Mouse (Mus musculus): Measurements from ENCODE around the gene Lrrc19. TPM values are rescaled to one million over a fixed set of nuclear protein-coding genes. Genes with fewer than 3 reads are reported as not detected.
"Not testable (repeated sequence)": the region's sequence is repeated elsewhere in the genome, so short reads cannot be mapped to it uniquely, and the experiment has no call there.

Lrrc19 gene
- 0.64 and 0.89 TPM in 2 replicates for polyA plus RNA-seq (2014; fragmentation: Nextera tagmentation; extraction: Ambion mirVana)

DNA sequence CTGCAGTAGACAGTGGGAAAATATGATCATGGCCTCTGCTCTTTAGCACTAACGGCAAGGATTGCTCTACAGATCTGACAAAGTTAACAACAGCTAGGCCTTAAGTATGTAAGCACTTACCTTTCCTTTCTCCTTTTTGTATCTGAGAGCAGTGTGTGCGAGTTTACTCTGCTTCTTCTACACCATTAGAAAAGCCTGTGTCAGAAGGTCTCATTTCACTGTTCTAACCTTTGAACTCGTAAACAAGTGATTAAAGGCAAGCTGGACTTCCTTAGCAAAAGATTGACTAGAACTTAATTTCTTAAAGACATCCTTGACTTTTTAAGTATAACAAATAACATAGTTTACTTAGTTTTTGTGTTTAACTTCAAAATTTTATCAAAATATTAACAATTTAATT is at the start of gene Lrrc19:
Gene Lrrc19 (minus strand): TSS at position 225 of the 400 bp plus-strand sequence.
- no peak for ATAC-seq (ENCODE audit: insufficient read depth, low FRiP score, low TSS enrichment)
- DNase-seq (ENCODE audit: low spot score): no peak
- Histone ChIP-seq H3K9me3 (ENCODE audit: control insufficient read depth, low read length) (no peaks in the 10 kb centered on the region), H3K4me3 (ENCODE audit: low read depth, low read length) (no peak within 1 kb of the TSS), H3K9ac (ENCODE audit: low read length) (no peak within 1 kb of the TSS), H3K4me1 (ENCODE audit: control insufficient read depth, insufficient read depth, low read length) (no peaks in the 10 kb centered on the region), H3K36me3 (ENCODE audit: control insufficient read depth, insufficient read depth, low read length) (no peaks in the 10 kb centered on the region), H3K4me2 (ENCODE audit: low read depth) (no peak within 1 kb of the TSS), H3K27me3 (ENCODE audit: control insufficient read depth, insufficient read depth, low read length) (no peaks in the 10 kb centered on the region), H3K27ac (ENCODE audit: low read depth, low read length) (no peak within 1 kb of the TSS)
- 84% methylated on average over 3 of the region's 3 CpGs for WGBS

DNA sequence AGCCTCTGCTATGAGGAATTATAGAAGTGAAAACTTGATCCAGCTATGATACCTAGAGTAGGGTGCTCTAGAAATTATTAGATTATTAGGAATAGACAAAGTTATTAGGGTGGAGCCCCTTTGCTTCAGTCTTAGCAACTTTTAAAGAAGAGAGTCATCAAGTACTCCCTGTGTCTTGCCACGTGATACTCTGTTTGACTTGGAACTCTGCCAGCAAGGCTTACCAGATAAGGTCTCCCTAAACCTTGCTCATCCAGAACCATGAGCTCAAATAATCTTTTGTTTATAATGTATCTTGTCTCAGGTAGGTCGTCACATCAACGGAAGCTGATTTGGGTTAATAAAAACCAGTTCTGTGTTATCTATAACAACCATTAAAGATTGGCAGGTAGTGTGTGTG is 46.4 kb upstream of the Lrrc19 start:
- H3K4me3 ChIP-seq (ENCODE audit: low read depth, low read length): no peak overlapping the region
- 85% methylated on average over 3 of the region's 3 CpGs for WGBS

DNA sequence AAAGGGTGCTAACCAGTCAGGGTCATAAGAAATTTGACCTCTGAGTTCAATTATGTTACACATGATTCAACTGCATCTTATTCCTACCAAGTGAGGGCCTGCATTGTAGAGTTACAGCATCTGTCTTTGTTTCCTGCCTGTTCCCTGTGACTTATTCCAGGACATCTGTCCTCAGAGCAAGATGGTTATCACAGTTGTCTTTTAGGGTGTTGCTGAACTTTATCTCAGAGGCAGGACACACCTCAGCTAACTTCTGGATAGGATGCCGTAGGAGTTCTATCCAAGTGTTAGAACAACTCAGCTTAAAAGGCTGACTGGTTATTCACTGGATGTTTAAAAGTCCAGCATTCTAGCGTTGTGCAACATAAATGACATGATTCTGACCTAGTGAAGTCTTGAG is 42.2 kb upstream of the Lrrc19 start:
- Histone ChIP-seq H3K27me3 (ENCODE audit: control insufficient read depth, insufficient read depth, low read length) (no peaks in the 10 kb centered on the region), H3K4me1 (ENCODE audit: control insufficient read depth, insufficient read depth, low read length) (no peaks in the 10 kb centered on the region), H3K27ac (ENCODE audit: low read depth, low read length) (no peak overlapping the region), H3K9ac (ENCODE audit: low read length) (no peak overlapping the region), H3K4me3 (ENCODE audit: low read depth, low read length) (no peak overlapping the region), H3K9me3 (ENCODE audit: control insufficient read depth, low read length) (no peaks in the 10 kb centered on the region), H3K36me3 (ENCODE audit: control insufficient read depth, insufficient read depth, low read length) (peaks cover 2% of the 10 kb centered on the region; the same call in 1 of the 2 replicates), H3K4me2 (ENCODE audit: low read depth) (no peak overlapping the region)
- ATAC-seq (ENCODE audit: insufficient read depth, low FRiP score, low TSS enrichment): no peak
- WGBS: 87% methylated on average over 2 of the region's 2 CpGs
- DNase-seq (ENCODE audit: low spot score): no peak

More for the DNA sequence above, 46.4 kb upstream of the Lrrc19 start:
- no peak for ATAC-seq (ENCODE audit: insufficient read depth, low FRiP score, low TSS enrichment)
- H3K27me3 ChIP-seq (ENCODE audit: control insufficient read depth, insufficient read depth, low read length): no peaks in the 10 kb centered on the region
- no peaks in the 10 kb centered on the region for H3K9me3 ChIP-seq (ENCODE audit: control insufficient read depth, low read length)
- no peak for DNase-seq (ENCODE audit: low spot score)
- no peak overlapping the region for H3K9ac ChIP-seq (ENCODE audit: low read length)
- no peak overlapping the region for H3K27ac ChIP-seq (ENCODE audit: low read depth, low read length)
- no peak overlapping the region for H3K4me2 ChIP-seq (ENCODE audit: low read depth)
- H3K36me3 ChIP-seq (ENCODE audit: control insufficient read depth, insufficient read depth, low read length): no peaks in the 10 kb centered on the region
- H3K4me1 ChIP-seq (ENCODE audit: control insufficient read depth, insufficient read depth, low read length): no peaks in the 10 kb centered on the region

DNA sequence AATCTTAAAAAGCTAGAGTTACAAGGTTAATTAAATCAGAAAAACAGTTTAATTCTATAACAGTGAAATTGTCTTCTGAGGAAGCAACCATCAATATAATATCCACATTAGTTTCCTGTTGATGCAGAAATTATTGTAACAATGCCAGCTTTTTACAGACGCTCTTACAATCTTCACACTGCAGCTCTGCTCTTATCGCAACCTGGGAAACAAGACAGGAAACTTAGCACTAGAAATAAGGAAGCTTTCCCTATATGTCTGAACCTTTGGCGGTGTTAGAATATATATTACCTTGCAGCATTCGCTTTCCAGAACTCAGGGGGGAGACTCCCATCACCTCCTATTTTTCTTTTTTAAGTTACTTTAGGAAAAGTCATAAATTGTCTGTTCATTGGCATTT is 41.1 kb upstream of the Lrrc19 start:
- ATAC-seq (ENCODE audit: insufficient read depth, low FRiP score, low TSS enrichment): no peak
- no peaks in the 10 kb centered on the region for H3K4me1 ChIP-seq (ENCODE audit: control insufficient read depth, insufficient read depth, low read length)
- WGBS: 85% methylated on average over 4 of the region's 4 CpGs
- no peak overlapping the region for H3K27ac ChIP-seq (ENCODE audit: low read depth, low read length)
- H3K4me2 ChIP-seq (ENCODE audit: low read depth): no peak overlapping the region
- H3K4me3 ChIP-seq (ENCODE audit: low read depth, low read length): no peak overlapping the region
- peaks cover 2% of the 10 kb centered on the region; the same call in 1 of the 2 replicates for H3K36me3 ChIP-seq (ENCODE audit: control insufficient read depth, insufficient read depth, low read length)
- H3K9ac ChIP-seq (ENCODE audit: low read length): no peak overlapping the region
- H3K27me3 ChIP-seq (ENCODE audit: control insufficient read depth, insufficient read depth, low read length): no peaks in the 10 kb centered on the region
- no peak for DNase-seq (ENCODE audit: low spot score)
- H3K9me3 ChIP-seq (ENCODE audit: control insufficient read depth, low read length): no peaks in the 10 kb centered on the region

DNA sequence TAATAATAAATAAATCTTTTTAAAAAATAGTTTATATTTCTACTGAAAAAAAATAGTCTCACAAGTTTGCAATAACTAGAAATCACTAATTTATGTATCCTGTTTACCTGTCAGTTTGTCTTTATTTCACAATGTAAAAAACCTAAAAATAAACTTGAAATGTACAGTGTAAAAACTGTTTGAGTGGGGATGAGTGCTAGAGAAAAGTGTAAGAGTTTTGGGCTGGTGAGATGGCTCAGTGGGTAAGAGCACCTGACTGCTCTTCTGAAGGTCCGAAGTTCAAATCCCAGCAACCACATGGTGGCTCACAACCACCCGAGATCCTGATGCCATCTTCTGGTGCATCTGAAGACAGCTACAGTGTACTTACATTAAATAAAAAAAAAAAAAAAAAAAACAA is 39.9 kb upstream of the Lrrc19 start:
- not testable (repeated sequence) for H3K36me3 ChIP-seq (ENCODE audit: control insufficient read depth, insufficient read depth, low read length); H3K27me3 ChIP-seq (ENCODE audit: control insufficient read depth, insufficient read depth, low read length); H3K4me1 ChIP-seq (ENCODE audit: control insufficient read depth, insufficient read depth, low read length); H3K9me3 ChIP-seq (ENCODE audit: control insufficient read depth, low read length); H3K4me3 ChIP-seq (ENCODE audit: low read depth, low read length); H3K4me2 ChIP-seq (ENCODE audit: low read depth); ATAC-seq (ENCODE audit: insufficient read depth, low FRiP score, low TSS enrichment); DNase-seq (ENCODE audit: low spot score); H3K27ac ChIP-seq (ENCODE audit: low read depth, low read length); H3K9ac ChIP-seq (ENCODE audit: low read length)
- WGBS: 85% methylated on average over 2 of the region's 2 CpGs

DNA sequence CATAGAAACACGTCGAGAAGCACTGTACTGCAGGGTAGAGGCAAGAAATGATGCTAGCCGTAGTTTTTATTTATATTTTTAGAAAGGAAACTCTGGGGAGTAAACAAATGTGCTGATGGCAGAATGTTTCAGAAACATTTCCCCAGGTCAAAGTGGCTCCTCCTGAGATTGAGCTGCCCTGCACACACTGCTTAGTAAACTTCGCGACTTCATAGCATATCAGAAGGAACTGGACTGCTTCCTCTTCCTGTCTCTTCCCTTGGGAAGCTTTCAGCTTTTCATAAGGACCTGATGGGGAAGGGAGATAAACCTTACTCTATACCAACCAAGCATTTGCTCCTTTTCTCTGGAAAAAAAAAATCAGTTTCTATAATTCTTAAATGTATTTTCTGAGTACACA is 33.4 kb upstream of the Lrrc19 start:
- H3K4me3 ChIP-seq (ENCODE audit: low read depth, low read length): no peak overlapping the region
- 89% methylated on average over 5 of the region's 5 CpGs for WGBS
- no peaks in the 10 kb centered on the region for H3K4me1 ChIP-seq (ENCODE audit: control insufficient read depth, insufficient read depth, low read length)
- no peak overlapping the region for H3K27ac ChIP-seq (ENCODE audit: low read depth, low read length)
- no peak for ATAC-seq (ENCODE audit: insufficient read depth, low FRiP score, low TSS enrichment)
- H3K36me3 ChIP-seq (ENCODE audit: control insufficient read depth, insufficient read depth, low read length): peaks cover 2% of the 10 kb centered on the region; the same call in 1 of the 2 replicates
- H3K4me2 ChIP-seq (ENCODE audit: low read depth): no peak overlapping the region
- H3K9ac ChIP-seq (ENCODE audit: low read length): no peak overlapping the region
- no peak for DNase-seq (ENCODE audit: low spot score)
- H3K9me3 ChIP-seq (ENCODE audit: control insufficient read depth, low read length): no peaks in the 10 kb centered on the region
- no peaks in the 10 kb centered on the region for H3K27me3 ChIP-seq (ENCODE audit: control insufficient read depth, insufficient read depth, low read length)

DNA sequence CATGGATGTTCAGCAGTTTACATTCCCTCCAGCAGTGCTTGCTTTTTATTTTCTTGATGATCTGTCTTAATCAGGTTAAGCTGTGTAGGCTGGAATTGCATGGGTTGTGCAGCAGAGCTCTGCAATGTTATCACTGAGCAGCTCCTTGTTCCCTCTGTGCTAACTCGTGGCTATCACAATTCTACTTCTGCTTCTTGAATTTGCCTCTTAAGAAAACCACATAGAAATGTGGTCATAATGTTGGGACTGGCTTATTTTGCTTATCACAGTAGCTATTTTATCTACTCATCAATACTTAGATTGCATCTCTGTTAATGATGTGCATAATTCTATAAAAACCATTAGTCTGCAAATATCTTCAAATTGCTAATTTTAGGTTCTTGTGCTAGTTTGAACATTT is 32.1 kb upstream of the Lrrc19 start:
- no peak overlapping the region for H3K4me3 ChIP-seq (ENCODE audit: low read depth, low read length)
- H3K4me2 ChIP-seq (ENCODE audit: low read depth): no peak overlapping the region
- H3K9ac ChIP-seq (ENCODE audit: low read length): no peak overlapping the region
- no peaks in the 10 kb centered on the region for H3K9me3 ChIP-seq (ENCODE audit: control insufficient read depth, low read length)
- H3K27ac ChIP-seq (ENCODE audit: low read depth, low read length): no peak overlapping the region
- ATAC-seq (ENCODE audit: insufficient read depth, low FRiP score, low TSS enrichment): no peak
- WGBS: 71% methylated on average over 1 of the region's 1 CpGs
- H3K36me3 ChIP-seq (ENCODE audit: control insufficient read depth, insufficient read depth, low read length): no peaks in the 10 kb centered on the region
- no peak for DNase-seq (ENCODE audit: low spot score)
- no peaks in the 10 kb centered on the region for H3K4me1 ChIP-seq (ENCODE audit: control insufficient read depth, insufficient read depth, low read length)
- H3K27me3 ChIP-seq (ENCODE audit: control insufficient read depth, insufficient read depth, low read length): no peaks in the 10 kb centered on the region

DNA sequence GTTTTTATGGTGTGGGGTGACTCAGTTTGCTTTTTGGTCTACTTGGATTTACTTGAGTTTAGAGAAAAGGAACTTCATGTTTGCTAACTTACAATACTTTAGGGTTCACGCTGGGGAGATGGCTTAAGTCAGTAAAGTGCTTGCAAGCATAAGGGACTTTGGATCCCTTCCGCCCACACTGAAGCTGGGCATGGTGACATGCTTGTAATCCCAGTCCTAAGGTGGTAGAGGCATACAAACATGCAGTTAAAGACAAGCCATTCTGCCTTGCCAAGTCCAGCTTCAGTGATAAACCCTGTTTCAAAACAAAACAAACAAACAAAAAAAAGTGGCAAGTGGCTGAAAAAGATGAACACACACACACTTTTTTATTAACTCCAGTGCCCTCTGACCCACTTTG is 31.2 kb upstream of the Lrrc19 start:
- Histone ChIP-seq H3K9me3 (ENCODE audit: control insufficient read depth, low read length) (no peaks in the 10 kb centered on the region), H3K4me1 (ENCODE audit: control insufficient read depth, insufficient read depth, low read length) (no peaks in the 10 kb centered on the region), H3K4me2 (ENCODE audit: low read depth) (no peak overlapping the region), H3K9ac (ENCODE audit: low read length) (no peak overlapping the region), H3K36me3 (ENCODE audit: control insufficient read depth, insufficient read depth, low read length) (no peaks in the 10 kb centered on the region), H3K4me3 (ENCODE audit: low read depth, low read length) (no peak overlapping the region), H3K27me3 (ENCODE audit: control insufficient read depth, insufficient read depth, low read length) (no peaks in the 10 kb centered on the region), H3K27ac (ENCODE audit: low read depth, low read length) (no peak overlapping the region)
- WGBS: 95% methylated on average over 2 of the region's 2 CpGs
- DNase-seq (ENCODE audit: low spot score) (no peak), ATAC-seq (ENCODE audit: insufficient read depth, low FRiP score, low TSS enrichment) (no peak)

DNA sequence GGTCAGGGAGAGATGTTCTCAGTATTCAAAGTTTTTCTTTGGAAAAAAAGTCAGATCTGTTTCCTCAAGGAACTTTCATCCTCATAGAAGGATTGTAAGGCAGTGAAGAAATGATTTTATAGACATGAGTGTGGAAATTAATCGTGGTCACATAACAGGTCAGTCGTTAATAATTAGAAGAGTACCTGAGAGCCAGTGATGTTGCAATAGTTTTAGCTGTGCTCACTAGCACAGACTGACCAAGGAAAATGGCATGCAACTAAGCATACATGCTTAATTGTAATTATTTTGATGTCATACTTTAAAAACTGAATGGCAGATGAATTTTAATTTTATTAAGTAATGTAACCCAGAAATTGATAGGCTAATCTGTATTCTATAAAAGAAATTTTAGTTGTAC is 30.7 kb upstream of the Lrrc19 start:
- no peaks in the 10 kb centered on the region for H3K4me1 ChIP-seq (ENCODE audit: control insufficient read depth, insufficient read depth, low read length)
- H3K27ac ChIP-seq (ENCODE audit: low read depth, low read length): no peak overlapping the region
- H3K9me3 ChIP-seq (ENCODE audit: control insufficient read depth, low read length): no peaks in the 10 kb centered on the region
- no peak overlapping the region for H3K4me3 ChIP-seq (ENCODE audit: low read depth, low read length)
- H3K9ac ChIP-seq (ENCODE audit: low read length): no peak overlapping the region
- 93% methylated on average over 2 of the region's 2 CpGs for WGBS
- no peaks in the 10 kb centered on the region for H3K36me3 ChIP-seq (ENCODE audit: control insufficient read depth, insufficient read depth, low read length)
- no peaks in the 10 kb centered on the region for H3K27me3 ChIP-seq (ENCODE audit: control insufficient read depth, insufficient read depth, low read length)
- no peak overlapping the region for H3K4me2 ChIP-seq (ENCODE audit: low read depth)
- no peak for DNase-seq (ENCODE audit: low spot score)
- ATAC-seq (ENCODE audit: insufficient read depth, low FRiP score, low TSS enrichment): no peak
